Mouse (Mus musculus): Measurements from ENCODE around the gene Enpp5. TPM values are rescaled to one million over a fixed set of nuclear protein-coding genes. Genes with fewer than 3 reads are reported as not detected.
A peak's percentile ranks its signal among the peaks of the same experiment; 100 is the strongest.

Enpp5 gene
- polyA plus RNA-seq, 1 experiment: 12.4 TPM

DNA sequence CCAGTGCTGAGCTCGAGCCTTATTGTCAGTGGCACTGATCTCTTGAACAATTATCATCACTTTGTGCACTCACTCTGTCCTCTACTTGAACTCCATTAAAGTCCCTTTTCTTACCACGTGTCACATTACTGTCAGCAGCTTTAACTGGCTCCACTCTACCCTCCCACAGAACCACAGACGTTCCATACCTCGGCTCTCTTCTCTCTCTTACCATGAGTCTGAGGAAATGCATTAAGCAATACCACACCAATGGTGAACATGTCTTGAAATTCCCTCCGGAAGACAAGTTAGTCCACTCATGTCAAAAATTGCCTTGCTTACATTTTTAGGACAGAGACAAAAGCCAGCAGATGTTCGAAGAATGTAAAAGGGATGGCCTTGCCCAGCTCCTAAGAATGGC is 9.7 kb upstream of the Enpp5 start:
- DNase-seq: no peak
- TF ChIP-seq CTCF (IDR thresholded peaks at IDR 0.05; ENCODE audit: borderline replicate concordance, control insufficient read depth, extremely low read depth, insufficient read depth, low read length, poor library complexity): no peak
- TF ChIP-seq POLR2A (IDR thresholded peaks at IDR 0.05; ENCODE audit: control insufficient read depth, extremely low read depth, insufficient read depth, low read length, poor library complexity): no peak
- no peaks in the 10 kb centered on the region for H3K4me1 ChIP-seq (replicated peaks; ENCODE audit: control insufficient read depth, insufficient read depth, low read length)
- WGBS: 81% methylated on average over 6 of the region's 6 CpGs
- no peak overlapping the region for H3K4me3 ChIP-seq (ENCODE audit: control insufficient read depth, insufficient read depth, low read length)
- no peak overlapping the region for H3K27ac ChIP-seq (ENCODE audit: control insufficient read depth, insufficient read depth, low read length)
- H3K36me3 ChIP-seq (ENCODE audit: control insufficient read depth, insufficient read depth, low read length): no peaks in the 10 kb centered on the region
- no peaks in the 10 kb centered on the region for H3K27me3 ChIP-seq (ENCODE audit: control insufficient read depth, insufficient read depth, low read length)

GRCm38 (mm10) chr17:44071680-44072079 is 6.9 kb upstream of the Enpp5 start:
- Histone ChIP-seq H3K27ac (ENCODE audit: control insufficient read depth, insufficient read depth, low read length) (no peak overlapping the region), H3K4me1 (replicated peaks; ENCODE audit: control insufficient read depth, insufficient read depth, low read length) (no peaks in the 10 kb centered on the region), H3K27me3 (ENCODE audit: control insufficient read depth, insufficient read depth, low read length) (no peaks in the 10 kb centered on the region), H3K4me3 (ENCODE audit: control insufficient read depth, insufficient read depth, low read length) (no peak overlapping the region), H3K36me3 (ENCODE audit: control insufficient read depth, insufficient read depth, low read length) (no peaks in the 10 kb centered on the region)
- TF ChIP-seq CTCF (IDR thresholded peaks at IDR 0.05; ENCODE audit: borderline replicate concordance, control insufficient read depth, extremely low read depth, insufficient read depth, low read length, poor library complexity) (no peak), POLR2A (IDR thresholded peaks at IDR 0.05; ENCODE audit: control insufficient read depth, extremely low read depth, insufficient read depth, low read length, poor library complexity) (no peak)
- DNase-seq: no peak

- Histone ChIP-seq H3K4me3 (ENCODE audit: control insufficient read depth, insufficient read depth, low read length) (no peak overlapping the region), H3K27me3 (ENCODE audit: control insufficient read depth, insufficient read depth, low read length) (no peaks in the 10 kb centered on the region), H3K4me1 (replicated peaks; ENCODE audit: control insufficient read depth, insufficient read depth, low read length) (no peaks in the 10 kb centered on the region; the same call in 1 of the 2 replicates), H3K27ac (ENCODE audit: control insufficient read depth, insufficient read depth, low read length) (no peak overlapping the region), H3K36me3 (ENCODE audit: control insufficient read depth, insufficient read depth, low read length) (no peaks in the 10 kb centered on the region)
- TF ChIP-seq CTCF (IDR thresholded peaks at IDR 0.05; ENCODE audit: borderline replicate concordance, control insufficient read depth, extremely low read depth, insufficient read depth, low read length, poor library complexity) (no peak), POLR2A (IDR thresholded peaks at IDR 0.05; ENCODE audit: control insufficient read depth, extremely low read depth, insufficient read depth, low read length, poor library complexity) (no peak)
- no peak for DNase-seq
- WGBS: 78% methylated on average over 3 of the region's 3 CpGs
Observed at GRCm38 (mm10) chr17:44075601-44076000, 3.0 kb upstream of the Enpp5 start.

DNA sequence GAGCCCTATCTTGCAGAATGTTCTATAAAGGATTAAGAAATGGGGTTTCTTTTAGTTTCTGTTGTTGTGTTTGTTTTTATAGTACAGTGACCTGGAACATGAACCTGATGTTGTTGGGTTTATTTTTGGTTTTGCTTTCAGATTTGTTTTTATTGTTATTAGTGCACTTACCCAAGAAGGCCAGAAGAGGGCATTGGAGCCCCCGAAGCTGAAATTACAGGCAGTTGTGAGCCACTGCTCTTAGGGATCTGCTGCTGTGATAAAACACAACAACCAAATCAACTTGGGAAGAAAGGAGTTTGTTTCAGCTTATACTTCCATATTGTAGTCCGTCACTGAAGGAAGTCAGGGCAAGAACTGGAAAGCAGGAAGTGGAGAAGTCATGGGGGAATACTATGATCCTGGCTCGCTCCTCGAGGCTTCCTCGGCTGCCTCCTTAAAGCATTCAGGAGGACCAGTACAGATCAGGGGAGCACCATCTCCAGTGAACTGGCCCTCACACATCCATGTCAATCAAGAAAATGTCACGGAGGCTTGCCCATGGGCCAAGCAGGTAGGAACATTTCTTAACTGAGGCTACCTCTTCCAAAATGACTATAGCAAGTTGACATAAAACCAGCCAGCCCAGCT is 2.4 kb upstream of the Enpp5 start:
- H3K4me3 ChIP-seq (ENCODE audit: control insufficient read depth, insufficient read depth, low read length): no peak overlapping the region
- whole genome bisulfite sequencing: 67% methylated on average over 6 of the region's 6 CpGs
- no peaks in the 10 kb centered on the region for H3K27me3 ChIP-seq (ENCODE audit: control insufficient read depth, insufficient read depth, low read length)
- H3K27ac ChIP-seq (ENCODE audit: control insufficient read depth, insufficient read depth, low read length): no peak overlapping the region
- H3K36me3 ChIP-seq (ENCODE audit: control insufficient read depth, insufficient read depth, low read length): no peaks in the 10 kb centered on the region
- peak; percentile 11 for DNase-seq
- TF ChIP-seq POLR2A (IDR thresholded peaks at IDR 0.05; ENCODE audit: control insufficient read depth, extremely low read depth, insufficient read depth, low read length, poor library complexity) (no peak), CTCF (IDR thresholded peaks at IDR 0.05; ENCODE audit: borderline replicate concordance, control insufficient read depth, extremely low read depth, insufficient read depth, low read length, poor library complexity) (no peak)
- H3K4me1 ChIP-seq (replicated peaks; ENCODE audit: control insufficient read depth, insufficient read depth, low read length): no peaks in the 10 kb centered on the region; the same call in 1 of the 2 replicates

- TF ChIP-seq POLR2A (IDR thresholded peaks at IDR 0.05; ENCODE audit: control insufficient read depth, extremely low read depth, insufficient read depth, low read length, poor library complexity) (no peak), CTCF (IDR thresholded peaks at IDR 0.05; ENCODE audit: borderline replicate concordance, control insufficient read depth, extremely low read depth, insufficient read depth, low read length, poor library complexity) (no peak)
- WGBS: 90% methylated on average over 12 of the region's 12 CpGs
- no peaks in the 10 kb centered on the region for H3K27me3 ChIP-seq (ENCODE audit: control insufficient read depth, insufficient read depth, low read length)
- H3K27ac ChIP-seq (ENCODE audit: control insufficient read depth, insufficient read depth, low read length): no peak overlapping the region
- no peaks in the 10 kb centered on the region for H3K36me3 ChIP-seq (ENCODE audit: control insufficient read depth, insufficient read depth, low read length)
- DNase-seq: no peak
- no peaks in the 10 kb centered on the region; the same call in 1 of the 2 replicates for H3K4me1 ChIP-seq (replicated peaks; ENCODE audit: control insufficient read depth, insufficient read depth, low read length)
- no peak overlapping the region for H3K4me3 ChIP-seq (ENCODE audit: control insufficient read depth, insufficient read depth, low read length)
Observed at GRCm38 (mm10) chr17:44077146-44077842, 1.3 kb upstream of the Enpp5 start.

- no peak for DNase-seq
- H3K4me3 ChIP-seq (ENCODE audit: control insufficient read depth, insufficient read depth, low read length): no peak overlapping the region
- no peak overlapping the region for H3K27ac ChIP-seq (ENCODE audit: control insufficient read depth, insufficient read depth, low read length)
- no peaks in the 10 kb centered on the region for H3K27me3 ChIP-seq (ENCODE audit: control insufficient read depth, insufficient read depth, low read length)
- no peaks in the 10 kb centered on the region; the same call in 1 of the 2 replicates for H3K4me1 ChIP-seq (replicated peaks; ENCODE audit: control insufficient read depth, insufficient read depth, low read length)
- 87% methylated on average over 2 of the region's 2 CpGs for WGBS
- TF ChIP-seq CTCF (IDR thresholded peaks at IDR 0.05; ENCODE audit: borderline replicate concordance, control insufficient read depth, extremely low read depth, insufficient read depth, low read length, poor library complexity) (no peak), POLR2A (IDR thresholded peaks at IDR 0.05; ENCODE audit: control insufficient read depth, extremely low read depth, insufficient read depth, low read length, poor library complexity) (no peak)
- no peaks in the 10 kb centered on the region for H3K36me3 ChIP-seq (ENCODE audit: control insufficient read depth, insufficient read depth, low read length)
Observed at GRCm38 (mm10) chr17:44077843-44078160, 811 bp upstream of the Enpp5 start.

Data from thymus, adult 2 months (tissue).